Mouse (Mus musculus): ENCODE measurements at regions not wholly inside any gene's neighbourhood (a gene's known extent, or its start where the extent isn't known, plus 50 kb on each side); places are given as distances from the start of the nearest gene placed in this dataset.
"Not testable (repeated sequence)": the region's sequence is repeated elsewhere in the genome, so short reads cannot be mapped to it uniquely, and the experiment has no call there.

- no peak overlapping the region for H3K4me3 ChIP-seq
- DNase-seq (ENCODE audit: low spot score) = no peak
- WGBS = 81% methylated on average over 22 of the region's 22 CpGs
- H3K36me3 ChIP-seq = no peaks in the 10 kb centered on the region
- 0 out of 2 replicates have a peak, but pooled peaks cover 3% of the 10 kb centered on the region for H3K4me1 ChIP-seq
- no peak overlapping the region for H3K27ac ChIP-seq
- H3K27me3 ChIP-seq (ENCODE audit: low read depth, poor library complexity, severe bottlenecking) = no peaks in the 10 kb centered on the region
- H3K9me3 ChIP-seq (replicated peaks) = no peaks in the 10 kb centered on the region
Observed at GRCm38 (mm10) chr10:117503222-117504184, 123.7 kb upstream of the Cpsf6 start.

GRCm38 (mm10) chr10:117502731-117503130 is 122.9 kb upstream of the Cpsf6 start:
- H3K27ac ChIP-seq = no peak overlapping the region
- H3K4me1 ChIP-seq = 0 out of 2 replicates have a peak, but pooled peaks cover 3% of the 10 kb centered on the region
- H3K9me3 ChIP-seq (replicated peaks) = no peaks in the 10 kb centered on the region
- H3K36me3 ChIP-seq = no peaks in the 10 kb centered on the region
- 90% methylated on average over 9 of the region's 9 CpGs for WGBS
- no peak for DNase-seq (ENCODE audit: low spot score)
- H3K27me3 ChIP-seq (ENCODE audit: low read depth, poor library complexity, severe bottlenecking) = no peaks in the 10 kb centered on the region
- no peak overlapping the region for H3K4me3 ChIP-seq

GRCm38 (mm10) chr10:117502135-117502534 is 122.3 kb upstream of the Cpsf6 start:
- H3K27ac ChIP-seq = no peak overlapping the region
- H3K27me3 ChIP-seq (ENCODE audit: low read depth, poor library complexity, severe bottlenecking) = no peaks in the 10 kb centered on the region
- H3K4me3 ChIP-seq = no peak overlapping the region
- no peaks in the 10 kb centered on the region for H3K36me3 ChIP-seq
- 0 out of 2 replicates have a peak, but pooled peaks cover 3% of the 10 kb centered on the region for H3K4me1 ChIP-seq
- H3K9me3 ChIP-seq (replicated peaks) = no peaks in the 10 kb centered on the region
- no peak for DNase-seq (ENCODE audit: low spot score)
- 87% methylated on average over 7 of the region's 7 CpGs for WGBS

GRCm38 (mm10) chr10:117501426-117501825 is 121.6 kb upstream of the Cpsf6 start:
- no peak for DNase-seq (ENCODE audit: low spot score)
- Histone ChIP-seq H3K27ac (no peak overlapping the region), H3K36me3 (no peaks in the 10 kb centered on the region), H3K4me3 (no peak overlapping the region), H3K9me3 (replicated peaks) (no peaks in the 10 kb centered on the region), H3K4me1 (0 out of 2 replicates have a peak, but pooled peaks cover 3% of the 10 kb centered on the region), H3K27me3 (ENCODE audit: low read depth, poor library complexity, severe bottlenecking) (no peaks in the 10 kb centered on the region)
- 86% methylated on average over 1 of the region's 1 CpGs for WGBS

- Histone ChIP-seq H3K4me1 (0 out of 2 replicates have a peak, but pooled peaks cover 3% of the 10 kb centered on the region), H3K36me3 (no peaks in the 10 kb centered on the region), H3K27ac (no peak overlapping the region), H3K27me3 (ENCODE audit: low read depth, poor library complexity, severe bottlenecking) (no peaks in the 10 kb centered on the region), H3K9me3 (replicated peaks) (no peaks in the 10 kb centered on the region), H3K4me3 (no peak overlapping the region)
- WGBS = 89% methylated on average over 5 of the region's 5 CpGs
- no peak for DNase-seq (ENCODE audit: low spot score)
Observed at GRCm38 (mm10) chr10:117500457-117501108, 120.8 kb upstream of the Cpsf6 start.

- DNase-seq (ENCODE audit: low spot score) = no peak
- no peaks in the 10 kb centered on the region for H3K27me3 ChIP-seq (ENCODE audit: low read depth, poor library complexity, severe bottlenecking)
- no peak overlapping the region for H3K4me3 ChIP-seq
- WGBS = 91% methylated on average over 6 of the region's 6 CpGs
- H3K27ac ChIP-seq = no peak overlapping the region
- H3K36me3 ChIP-seq = no peaks in the 10 kb centered on the region
- 0 out of 2 replicates have a peak, but pooled peaks cover 3% of the 10 kb centered on the region for H3K4me1 ChIP-seq
- H3K9me3 ChIP-seq (replicated peaks) = no peaks in the 10 kb centered on the region
Observed at GRCm38 (mm10) chr10:117499864-117500453, 120.1 kb upstream of the Cpsf6 start.

GRCm38 (mm10) chr10:117499177-117499863 is 119.5 kb upstream of the Cpsf6 start:
- Histone ChIP-seq H3K4me3 (no peak overlapping the region), H3K4me1 (0 out of 2 replicates have a peak, but pooled peaks cover 3% of the 10 kb centered on the region), H3K9me3 (replicated peaks) (no peaks in the 10 kb centered on the region), H3K36me3 (no peaks in the 10 kb centered on the region), H3K27ac (no peak overlapping the region), H3K27me3 (ENCODE audit: low read depth, poor library complexity, severe bottlenecking) (no peaks in the 10 kb centered on the region)
- WGBS = 91% methylated on average over 8 of the region's 8 CpGs
- no peak for DNase-seq (ENCODE audit: low spot score)

GRCm38 (mm10) chr10:117498497-117498896 is 118.7 kb upstream of the Cpsf6 start:
- DNase-seq (ENCODE audit: low spot score) = no peak
- H3K4me1 ChIP-seq = peaks cover 9% of the 10 kb centered on the region; the same call in 1 of the 2 replicates
- H3K36me3 ChIP-seq = no peaks in the 10 kb centered on the region
- H3K4me3 ChIP-seq = no peak overlapping the region
- WGBS = 69% methylated on average over 6 of the region's 6 CpGs
- H3K27ac ChIP-seq = no peak overlapping the region
- H3K9me3 ChIP-seq (replicated peaks) = no peaks in the 10 kb centered on the region
- H3K27me3 ChIP-seq (ENCODE audit: low read depth, poor library complexity, severe bottlenecking) = no peaks in the 10 kb centered on the region

GRCm38 (mm10) chr10:117497565-117498256 is 117.9 kb upstream of the Cpsf6 start:
- Histone ChIP-seq H3K4me1 (peaks cover 6% of the 10 kb centered on the region; the same call in 1 of the 2 replicates), H3K36me3 (no peaks in the 10 kb centered on the region), H3K4me3 (no peak overlapping the region), H3K27me3 (ENCODE audit: low read depth, poor library complexity, severe bottlenecking) (no peaks in the 10 kb centered on the region), H3K27ac (no peak overlapping the region), H3K9me3 (replicated peaks) (no peaks in the 10 kb centered on the region)
- no peak for DNase-seq (ENCODE audit: low spot score)
- WGBS = 87% methylated on average over 16 of the region's 16 CpGs

- WGBS = 93% methylated on average over 1 of the region's 1 CpGs
- H3K27me3 ChIP-seq (ENCODE audit: low read depth, poor library complexity, severe bottlenecking); H3K27ac ChIP-seq; H3K4me1 ChIP-seq; H3K36me3 ChIP-seq; H3K4me3 ChIP-seq; DNase-seq (ENCODE audit: low spot score); H3K9me3 ChIP-seq (replicated peaks): not testable (repeated sequence)
Observed at GRCm38 (mm10) chr10:117497082-117497481, 117.3 kb upstream of the Cpsf6 start.

GRCm38 (mm10) chr10:117496064-117497011 is 116.5 kb upstream of the Cpsf6 start:
- DNase-seq (ENCODE audit: low spot score) = no peak
- H3K36me3 ChIP-seq = no peaks in the 10 kb centered on the region
- 86% methylated on average over 21 of the region's 21 CpGs for WGBS
- H3K27me3 ChIP-seq (ENCODE audit: low read depth, poor library complexity, severe bottlenecking) = no peaks in the 10 kb centered on the region
- no peak overlapping the region for H3K27ac ChIP-seq
- peaks cover 6% of the 10 kb centered on the region; the same call in 1 of the 2 replicates for H3K4me1 ChIP-seq
- H3K4me3 ChIP-seq = no peak overlapping the region
- no peaks in the 10 kb centered on the region for H3K9me3 ChIP-seq (replicated peaks)
